Mouse (Mus musculus) liver, postnatal 0 days (tissue): Measurements from ENCODE around the gene Prr7. TPM values are rescaled to one million over a fixed set of nuclear protein-coding genes. Genes with fewer than 3 reads are reported as not detected.
A peak's percentile ranks its signal among the peaks of the same experiment; 100 is the strongest.

Experiments used
- ATAC-seq: fragments of 200-750 bp; cut with Nextera tagmentation; 2 replicates; pipeline ENCODE4 v1.8.0; 2017; ENCODE audit warnings: mild to moderate bottlenecking, moderate library complexity
- DNase-seq: peaks from one replicate; pipeline ENCODE4 v3.0.0-alpha.2; 2016
- H3K27ac ChIP-seq: fragments of 300-500 bp; sonication (generic); 2 replicates; pipeline ENCODE4 v1.5.1; 2014; ENCODE audit warnings: antibody characterized with exemption, moderate library complexity, mild to moderate bottlenecking, low read depth
- H3K27me3 ChIP-seq: fragments of 300-500 bp; sonication (generic); 2 replicates; pipeline ENCODE4 v1.6.1; 2014; ENCODE audit warnings: low read length, control low read depth, mixed read lengths; ENCODE audit not compliant: insufficient read depth
- H3K36me3 ChIP-seq: fragments of 300-500 bp; sonication (generic); replicated peaks from 2 replicates; pipeline ENCODE4 v1.6.1; 2014; ENCODE audit warnings: mild to moderate bottlenecking, control low read depth, low read length, moderate library complexity, mixed read lengths; ENCODE audit not compliant: insufficient read depth
- H3K4me1 ChIP-seq: fragments of 300-500 bp; sonication (generic); 2 replicates; pipeline ENCODE4 v1.6.1; 2014; ENCODE audit warnings: antibody characterized with exemption, mild to moderate bottlenecking, control low read depth; ENCODE audit not compliant: insufficient read depth
- H3K4me2 ChIP-seq: fragments of 300-500 bp; sonication (generic); 2 replicates; pipeline ENCODE4 v1.6.1; 2014; ENCODE audit warnings: low read depth, mild to moderate bottlenecking, low read length, moderate library complexity, mixed read lengths
- H3K4me3 ChIP-seq: fragments of 300-500 bp; sonication (generic); 2 replicates; pipeline ENCODE4 v1.5.1; 2014; ENCODE audit warnings: low read depth, low read length
- H3K9ac ChIP-seq: fragments of 300-500 bp; sonication (generic); replicated peaks from 2 replicates; pipeline ENCODE4 v1.6.1; 2014; ENCODE audit warnings: mild to moderate bottlenecking, moderate library complexity
- H3K9me3 ChIP-seq: fragments of 300-500 bp; sonication (generic); 2 replicates; pipeline ENCODE4 v1.6.1; 2016; ENCODE audit warnings: mild to moderate bottlenecking, control low read depth, low read length, mixed read lengths
- CTCF ChIP-seq: sonication (generic); IDR thresholded peaks from 2 replicates; pipeline ENCODE4 v1.5.1; 2016; ENCODE audit warnings: antibody characterized with exemption, low read depth
- EP300 ChIP-seq: IDR thresholded peaks from 2 replicates; pipeline ENCODE4 v1.6.1; 2016; ENCODE audit warnings: antibody characterized with exemption, low read depth, mild to moderate bottlenecking
- WGBS: fragments of 180-500 bp; shearing (Covaris S2); extraction: QIAGEN DNeasy Blood & Tissue Kit; methylation state at CpG from one replicate; pipeline ENCODE4 v1.1.7; 2014; ENCODE audit not compliant: insufficient replicate concordance; 5-methylcytosine and 5-hydroxymethylcytosine counted together
- polyA plus RNA-seq: library from polyadenylated mRNA; unstranded; fragments of >200 nt; fragmentation: Nextera tagmentation; extraction: Ambion mirVana; gene quantifications from 2 replicates; pipeline ENCODE4 v1.2.1, GENCODE M21; 2015

The Prr7 gene
- polyA plus RNA-seq, 1 experiment from 2014 or later = not detected

- Histone ChIP-seq H3K36me3 (peaks cover 46% of the 10 kb centered on the region), H3K4me2 (no peak overlapping the region), H3K4me3 (no peak overlapping the region), H3K9ac (no peak overlapping the region), H3K9me3 (no peaks in the 10 kb centered on the region), H3K4me1 (peaks cover 32% of the 10 kb centered on the region), H3K27ac (no peak overlapping the region), H3K27me3 (no peaks in the 10 kb centered on the region)
- DNase-seq (no peak), ATAC-seq (no peak)
- TF ChIP-seq EP300 = no peak
- no peak for TF ChIP-seq CTCF
- 94% methylated on average over 10 of the region's 10 CpGs for WGBS
These were observed 44.5 kb downstream of the Prr7 start for GRCm38 (mm10) chr13:55508531-55508930.

- no peaks in the 10 kb centered on the region for H3K9me3 ChIP-seq
- H3K4me2 ChIP-seq = 0 out of 2 replicates have a peak overlapping the region, but pooled peaks have one; percentile 98
- no peak overlapping the region for H3K9ac ChIP-seq
- 0 out of 2 replicates have a peak, but pooled peaks cover 6% of the 10 kb centered on the region for H3K27me3 ChIP-seq
- H3K36me3 ChIP-seq = peaks cover 32% of the 10 kb centered on the region
- ATAC-seq (peak; percentile 29), DNase-seq (peak; percentile 44)
- H3K27ac ChIP-seq = peak overlapping the region; percentile 0; the same call in 1 of the 2 replicates
- 24% methylated on average over 3 of the region's 3 CpGs for WGBS
- TF ChIP-seq CTCF (no peak), EP300 (no peak)
- H3K4me1 ChIP-seq = peaks cover 32% of the 10 kb centered on the region
- H3K4me3 ChIP-seq = no peak overlapping the region
These were observed 46.2 kb downstream of the Prr7 start for GRCm38 (mm10) chr13:55510332-55510667.

- peak; percentile 65 for DNase-seq
- no peak overlapping the region for H3K4me3 ChIP-seq
- 22% methylated on average over 6 of the region's 6 CpGs for WGBS
These were observed 46.8 kb downstream of the Prr7 start for GRCm38 (mm10) chr13:55510668-55511491.

DNA sequence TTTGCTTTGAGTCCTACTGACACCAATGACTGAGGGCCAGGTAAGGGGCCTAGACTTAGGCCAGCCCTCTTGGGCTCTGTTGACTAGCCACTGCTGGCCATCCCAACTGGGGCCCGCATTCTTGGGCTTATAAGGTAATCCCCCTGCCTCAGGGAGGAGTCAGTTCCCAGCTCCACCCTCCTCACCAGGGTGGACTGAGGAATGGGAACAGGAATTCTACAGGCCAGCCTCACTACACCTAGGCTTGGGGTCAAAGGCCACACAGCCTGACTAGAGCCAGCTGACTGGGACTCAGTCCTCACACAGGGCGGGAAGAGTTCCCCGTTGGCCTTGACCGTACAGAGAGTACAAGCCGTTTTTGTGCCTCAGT lies 47.4 kb downstream of the Prr7 start:
- Histone ChIP-seq H3K27ac (peak overlapping the region; percentile 65), H3K9me3 (no peaks in the 10 kb centered on the region), H3K4me3 (no peak overlapping the region), H3K27me3 (0 out of 2 replicates have a peak, but pooled peaks cover 8% of the 10 kb centered on the region), H3K4me2 (peak overlapping the region; percentile 98), H3K4me1 (peaks cover 32% of the 10 kb centered on the region), H3K36me3 (peaks cover 22% of the 10 kb centered on the region), H3K9ac (peak overlapping the region; percentile 12)
- TF ChIP-seq CTCF = no peak
- no peak for TF ChIP-seq EP300
- WGBS = 38% methylated on average over 5 of the region's 5 CpGs
- DNase-seq (peak; percentile 27), ATAC-seq (no peak; the same call in none of the 2 replicates)

More at GRCm38 (mm10) chr13:55510668-55511491, 46.8 kb downstream of the Prr7 start:
- Histone ChIP-seq H3K36me3 (peaks cover 26% of the 10 kb centered on the region), H3K4me1 (peaks cover 32% of the 10 kb centered on the region), H3K9me3 (no peaks in the 10 kb centered on the region), H3K27ac (peak overlapping the region; percentile 65), H3K27me3 (0 out of 2 replicates have a peak, but pooled peaks cover 8% of the 10 kb centered on the region), H3K9ac (peak overlapping the region; percentile 12), H3K4me2 (peak overlapping the region; percentile 98)
- TF ChIP-seq EP300 (no peak), CTCF (peak; percentile 31)
- peak; percentile 65 for ATAC-seq

GRCm38 (mm10) chr13:55512379-55513031 lies 48.4 kb downstream of the Prr7 start:
- 8% methylated on average over 24 of the region's 25 CpGs for WGBS

More at GRCm38 (mm10) chr13:55512379-55513031, 48.4 kb downstream of the Prr7 start:
- no peak for TF ChIP-seq EP300
- TF ChIP-seq CTCF = no peak
- H3K4me3 ChIP-seq = peak overlapping the region; percentile 71
- DNase-seq = peak; percentile 48
- H3K27me3 ChIP-seq = 0 out of 2 replicates have a peak, but pooled peaks cover 8% of the 10 kb centered on the region
- no peaks in the 10 kb centered on the region for H3K9me3 ChIP-seq
- no peak overlapping the region for H3K27ac ChIP-seq
- H3K36me3 ChIP-seq = peaks cover 15% of the 10 kb centered on the region
- peaks cover 32% of the 10 kb centered on the region for H3K4me1 ChIP-seq
- 0 out of 2 replicates have a peak, but pooled peaks have one; percentile 17 for ATAC-seq
- H3K9ac ChIP-seq = peak overlapping the region; percentile 81
- H3K4me2 ChIP-seq = peak overlapping the region; percentile 98
